Mouse (Mus musculus) heart, embryonic 15.5 days (tissue): ENCODE results near the gene 2010111I01Rik. TPM values are rescaled to one million over a fixed set of nuclear protein-coding genes. Genes with fewer than 3 reads are reported as not detected.

Experiments
- ATAC-seq: fragments of 200-750 bp; cut with Nextera tagmentation; replicated peaks from 2 replicates; pipeline ENCODE4 v1.8.0; 2017; ENCODE audit warnings: low read depth, moderate TSS enrichment; ENCODE audit not compliant: insufficient number of reproducible peaks, insufficient read depth, low FRiP score
- H3K27ac ChIP-seq: fragments of 300-500 bp; sonication (generic); 2 replicates; pipeline ENCODE4 v1.5.1; 2015; ENCODE audit warnings: mild to moderate bottlenecking, inconsistent platforms
- H3K27me3 ChIP-seq: fragments of 300-500 bp; sonication (generic); 2 replicates; pipeline ENCODE4 v1.6.1; 2015; ENCODE audit warnings: inconsistent platforms
- H3K36me3 ChIP-seq: fragments of 300-500 bp; sonication (generic); 2 replicates; pipeline ENCODE4 v1.6.1; 2015; ENCODE audit warnings: mild to moderate bottlenecking, inconsistent platforms
- H3K4me1 ChIP-seq: fragments of 300-500 bp; sonication (generic); replicated peaks from 2 replicates; pipeline ENCODE4 v1.6.1; 2015; ENCODE audit warnings: inconsistent platforms
- H3K4me2 ChIP-seq: fragments of 300-500 bp; sonication (generic); 2 replicates; pipeline ENCODE4 v1.6.1; 2015; ENCODE audit warnings: inconsistent platforms, mild to moderate bottlenecking, moderate library complexity
- H3K4me3 ChIP-seq: fragments of 300-500 bp; sonication (generic); 2 replicates; pipeline ENCODE4 v1.5.1; 2015; ENCODE audit warnings: mild to moderate bottlenecking, inconsistent platforms
- H3K9ac ChIP-seq: fragments of 300-500 bp; sonication (generic); 2 replicates; pipeline ENCODE4 v1.6.1; 2015; ENCODE audit warnings: mild to moderate bottlenecking, inconsistent platforms
- H3K9me3 ChIP-seq: fragments of 300-500 bp; sonication (generic); replicated peaks from 2 replicates; pipeline ENCODE4 v1.6.1; 2016; ENCODE audit warnings: inconsistent platforms
- WGBS: fragments of 180-500 bp; shearing (Covaris S2); methylation state at CpG from one replicate; pipeline ENCODE4 v1.1.7; 2015; ENCODE audit warnings: mixed read lengths; 5-methylcytosine and 5-hydroxymethylcytosine counted together
- polyA plus RNA-seq: library from polyadenylated mRNA; unstranded; fragments of >200 nt; fragmentation: Nextera tagmentation; extraction: Ambion mirVana; gene quantifications from 2 replicates; pipeline ENCODE4 v1.2.1, GENCODE M21; 2015

The 2010111I01Rik gene
- polyA plus RNA-seq, 1 experiment from 2014 or later: 59.9 TPM

DNA sequence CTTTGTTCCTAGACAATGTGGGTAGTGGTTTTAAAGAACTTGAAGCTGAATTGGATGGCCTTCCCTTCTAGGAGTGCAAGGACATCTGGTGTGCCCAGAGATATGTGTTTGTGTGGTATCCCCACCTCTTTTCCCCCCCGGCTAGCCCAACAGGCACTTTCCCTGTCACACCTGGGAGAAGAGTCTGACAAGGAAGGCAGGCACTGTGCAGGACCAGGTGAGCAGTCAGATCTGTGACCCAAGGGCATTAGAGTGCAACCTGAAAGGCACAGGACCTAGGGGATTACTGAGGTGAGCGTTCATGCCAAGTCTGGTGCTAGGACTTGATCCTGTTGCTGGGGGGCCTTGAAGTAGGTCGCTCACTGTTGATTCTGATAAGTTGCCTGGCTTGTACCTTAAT is 277.0 kb downstream of the 2010111I01Rik start:
- peaks cover 51% of the 10 kb centered on the region for H3K4me1 ChIP-seq
- H3K27me3 ChIP-seq: no peaks in the 10 kb centered on the region
- peak overlapping the region; percentile 95 for H3K9ac ChIP-seq
- no peaks in the 10 kb centered on the region for H3K36me3 ChIP-seq
- H3K4me2 ChIP-seq: peak overlapping the region; percentile 77
- ATAC-seq: no peak
- H3K9me3 ChIP-seq: no peaks in the 10 kb centered on the region
- H3K4me3 ChIP-seq: peak overlapping the region; percentile 92
- H3K27ac ChIP-seq: peak overlapping the region; percentile 99
- 48% methylated on average over 3 of the region's 3 CpGs for WGBS

DNA sequence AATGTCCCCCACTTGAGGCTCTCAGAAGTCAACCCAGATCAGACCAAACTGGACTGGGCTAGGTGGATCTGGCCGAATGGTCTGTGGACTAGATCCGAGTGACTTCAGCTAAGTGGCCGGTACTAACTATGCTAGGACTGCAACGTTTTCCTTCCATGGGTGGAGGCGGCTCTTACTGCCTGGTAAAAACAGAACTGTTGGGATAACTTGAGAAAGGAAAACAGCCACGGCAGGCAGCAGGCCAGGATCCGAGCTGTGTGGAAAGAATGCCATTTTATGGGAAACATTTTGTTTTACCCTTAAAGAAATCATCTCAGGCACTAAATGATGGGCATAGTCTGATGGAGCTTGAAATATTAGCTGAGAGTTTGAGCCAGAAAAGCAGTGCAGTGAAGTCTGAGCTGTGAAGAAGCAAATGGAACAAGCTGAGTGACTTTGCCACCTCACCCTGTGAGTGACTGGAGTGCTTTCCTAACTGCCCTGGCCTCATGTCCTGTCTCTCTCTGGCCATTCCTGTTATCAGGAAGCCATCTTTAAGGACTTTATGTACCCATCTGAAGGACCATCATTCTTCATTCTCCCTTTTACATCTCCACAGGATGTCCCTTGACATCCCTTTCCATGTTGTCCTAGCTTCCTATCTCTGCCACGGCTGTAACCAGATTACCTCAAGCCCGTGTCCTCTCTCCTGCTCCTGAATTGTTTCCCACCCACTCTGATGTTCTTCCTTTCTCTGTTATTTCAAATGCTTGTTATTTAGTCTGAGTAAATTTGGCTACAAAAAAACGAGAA is 277.9 kb downstream of the 2010111I01Rik start:
- 37% methylated on average over 10 of the region's 10 CpGs for WGBS
- Histone ChIP-seq H3K27ac (peak overlapping the region; percentile 99), H3K27me3 (no peaks in the 10 kb centered on the region), H3K9me3 (no peaks in the 10 kb centered on the region), H3K36me3 (no peaks in the 10 kb centered on the region), H3K9ac (peak overlapping the region; percentile 95), H3K4me1 (peaks cover 54% of the 10 kb centered on the region), H3K4me2 (peak overlapping the region; percentile 77), H3K4me3 (peak overlapping the region; percentile 92)
- ATAC-seq: no peak

- no peak for ATAC-seq
- WGBS: 50% methylated on average over 5 of the region's 5 CpGs
- H3K27me3 ChIP-seq: no peaks in the 10 kb centered on the region
- peak overlapping the region; percentile 16 for H3K4me3 ChIP-seq
- H3K4me1 ChIP-seq: peaks cover 59% of the 10 kb centered on the region
- no peaks in the 10 kb centered on the region for H3K36me3 ChIP-seq
- H3K9me3 ChIP-seq: no peaks in the 10 kb centered on the region
- no peak overlapping the region for H3K9ac ChIP-seq
- peak overlapping the region; percentile 17 for H3K27ac ChIP-seq
- H3K4me2 ChIP-seq: peak overlapping the region; percentile 38
Measured at GRCm38 (mm10) chr13:63243586-63243985, 278.9 kb downstream of the 2010111I01Rik start.

DNA sequence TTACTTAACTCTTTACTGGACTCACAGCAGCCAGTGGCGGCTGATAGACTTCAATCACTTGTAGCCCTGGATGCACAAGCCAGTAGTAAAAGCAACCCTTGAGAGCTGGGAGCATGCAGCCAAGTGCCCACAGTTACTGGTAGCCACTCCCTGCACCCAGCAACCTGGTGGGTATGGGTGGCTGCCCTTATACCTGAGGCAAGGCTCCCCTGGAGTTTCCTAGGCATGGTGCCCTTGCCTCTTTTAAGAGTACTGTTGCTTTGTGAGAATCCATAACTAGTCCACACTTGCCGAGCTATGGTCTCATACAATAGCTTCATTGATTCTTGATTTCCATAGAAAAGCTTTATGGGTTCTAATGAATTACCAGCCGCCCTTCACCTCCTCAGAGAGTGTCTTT is 279.7 kb downstream of the 2010111I01Rik start:
- ATAC-seq: no peak
- H3K9me3 ChIP-seq: no peaks in the 10 kb centered on the region
- H3K36me3 ChIP-seq: no peaks in the 10 kb centered on the region
- WGBS: 82% methylated on average over 3 of the region's 3 CpGs
- no peaks in the 10 kb centered on the region for H3K27me3 ChIP-seq
- peak overlapping the region; percentile 74 for H3K27ac ChIP-seq
- H3K9ac ChIP-seq: 0 out of 2 replicates have a peak overlapping the region, but pooled peaks have one; percentile 7
- H3K4me3 ChIP-seq: no peak overlapping the region
- peaks cover 61% of the 10 kb centered on the region for H3K4me1 ChIP-seq
- peak overlapping the region; percentile 38 for H3K4me2 ChIP-seq

DNA sequence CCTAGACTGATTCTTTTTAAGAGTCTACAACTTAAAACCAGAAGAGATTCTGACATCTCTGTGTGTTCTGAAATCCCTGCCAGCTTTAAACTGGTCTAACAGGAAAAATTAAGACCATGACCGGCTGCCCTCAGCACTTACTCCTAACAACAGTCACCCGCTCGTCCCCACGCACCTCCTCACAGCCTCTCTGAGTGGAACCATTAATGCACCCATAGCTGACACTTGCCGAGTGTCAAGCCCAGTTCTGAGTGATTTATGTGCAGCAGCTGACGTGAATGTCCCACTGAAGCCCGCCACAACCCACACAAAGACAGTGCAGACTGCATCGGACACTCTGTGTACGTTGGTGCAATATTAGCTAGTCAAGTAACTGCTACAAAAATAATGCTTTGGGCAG is 280.5 kb downstream of the 2010111I01Rik start:
- no peaks in the 10 kb centered on the region for H3K36me3 ChIP-seq
- H3K9ac ChIP-seq: no peak overlapping the region
- no peaks in the 10 kb centered on the region for H3K9me3 ChIP-seq
- ATAC-seq: no peak
- peaks cover 68% of the 10 kb centered on the region for H3K4me1 ChIP-seq
- H3K27ac ChIP-seq: peak overlapping the region; percentile 74
- peak overlapping the region; percentile 13; the same call in 1 of the 2 replicates for H3K4me3 ChIP-seq
- WGBS: 34% methylated on average over 9 of the region's 9 CpGs
- H3K27me3 ChIP-seq: no peaks in the 10 kb centered on the region
- H3K4me2 ChIP-seq: peak overlapping the region; percentile 39

DNA sequence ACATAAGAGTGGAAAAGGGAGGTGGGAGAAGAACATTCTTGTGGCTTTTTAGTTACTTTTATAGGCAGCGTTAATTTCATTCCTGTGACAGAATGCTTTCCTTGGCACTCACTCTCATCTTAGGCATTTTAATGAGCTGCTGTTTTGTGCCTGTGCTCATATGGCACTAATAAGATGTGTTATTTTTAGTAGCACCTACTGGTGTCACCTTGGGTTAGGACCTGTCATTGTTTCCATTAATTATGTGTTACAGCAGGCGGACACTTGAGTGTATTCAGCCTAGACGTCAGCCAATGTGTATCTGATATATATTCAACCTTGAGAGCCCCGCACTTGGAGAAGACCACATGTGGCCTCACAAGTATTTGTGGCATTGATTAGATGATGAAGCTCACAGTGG is 281.1 kb downstream of the 2010111I01Rik start:
- peak overlapping the region; percentile 74 for H3K27ac ChIP-seq
- peaks cover 74% of the 10 kb centered on the region for H3K4me1 ChIP-seq
- H3K36me3 ChIP-seq: no peaks in the 10 kb centered on the region
- peak overlapping the region; percentile 49 for H3K4me2 ChIP-seq
- no peak overlapping the region for H3K4me3 ChIP-seq
- no peak overlapping the region for H3K9ac ChIP-seq
- H3K9me3 ChIP-seq: no peaks in the 10 kb centered on the region
- WGBS: 42% methylated on average over 4 of the region's 4 CpGs
- H3K27me3 ChIP-seq: no peaks in the 10 kb centered on the region
- no peak; the same call in 1 of the 2 replicates for ATAC-seq

DNA sequence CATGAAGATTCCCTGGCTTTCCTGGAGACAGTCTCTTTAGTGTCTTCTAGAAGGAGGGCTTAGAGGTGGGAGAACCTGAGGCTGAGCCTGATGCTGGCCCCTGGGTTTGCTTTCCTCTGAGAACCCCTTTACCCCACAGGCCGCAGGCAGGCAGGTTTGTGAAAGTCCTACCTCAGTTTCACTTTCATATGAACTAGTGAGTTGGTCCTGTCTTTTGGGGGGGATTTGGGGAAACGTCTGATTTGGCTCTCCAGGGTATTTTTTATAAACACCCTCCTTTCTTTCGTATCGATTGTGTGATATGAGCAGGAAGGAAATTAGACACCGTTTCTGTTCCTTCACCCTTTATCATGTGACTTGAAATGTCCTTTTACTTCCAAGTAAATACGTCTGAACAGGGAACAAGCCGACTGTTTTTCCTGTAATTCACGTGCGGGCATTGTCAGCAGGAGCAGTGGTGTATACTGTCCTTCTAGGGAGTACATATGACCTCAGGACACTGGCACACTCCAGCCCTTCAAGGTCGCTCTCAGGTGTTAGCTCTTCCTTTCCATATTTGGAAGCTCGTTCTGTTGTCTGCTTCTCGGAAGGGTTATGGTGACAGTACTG is 281.7 kb downstream of the 2010111I01Rik start:
- Histone ChIP-seq H3K27me3 (no peaks in the 10 kb centered on the region), H3K4me2 (peak overlapping the region; percentile 49), H3K27ac (peak overlapping the region; percentile 74), H3K4me3 (no peak overlapping the region), H3K9ac (no peak overlapping the region), H3K4me1 (peaks cover 78% of the 10 kb centered on the region), H3K36me3 (no peaks in the 10 kb centered on the region), H3K9me3 (no peaks in the 10 kb centered on the region)
- ATAC-seq: no peak
- WGBS: 39% methylated on average over 12 of the region's 12 CpGs

DNA sequence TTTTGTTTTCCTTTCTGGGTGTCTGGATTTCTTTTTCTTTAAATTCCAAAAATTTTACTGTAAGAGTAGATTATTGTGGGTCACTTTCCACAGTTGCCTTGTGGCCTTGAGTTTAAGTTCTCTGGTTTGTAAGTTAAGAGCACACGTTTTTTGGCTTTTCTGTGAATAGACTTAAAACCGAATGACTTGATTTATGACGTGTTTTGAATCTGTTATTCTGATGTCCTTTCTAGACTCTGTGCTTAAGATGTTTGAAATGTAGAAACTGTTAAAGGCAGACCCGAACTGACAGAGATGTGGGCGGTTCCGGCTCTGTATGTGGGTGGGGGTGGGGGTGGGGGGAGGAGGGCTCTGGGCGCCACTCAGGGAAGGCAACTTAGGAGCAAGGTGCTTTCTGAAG is 282.3 kb downstream of the 2010111I01Rik start:
- Histone ChIP-seq H3K36me3 (no peaks in the 10 kb centered on the region), H3K27ac (peak overlapping the region; percentile 74; the same call in 1 of the 2 replicates), H3K9ac (no peak overlapping the region), H3K4me2 (peak overlapping the region; percentile 49; the same call in 1 of the 2 replicates), H3K27me3 (no peaks in the 10 kb centered on the region), H3K4me3 (no peak overlapping the region), H3K4me1 (peaks cover 78% of the 10 kb centered on the region), H3K9me3 (no peaks in the 10 kb centered on the region)
- 69% methylated on average over 7 of the region's 7 CpGs for WGBS
- ATAC-seq: no peak

- ATAC-seq: no peak
- peak overlapping the region; percentile 4; the same call in 1 of the 2 replicates for H3K27ac ChIP-seq
- no peak overlapping the region for H3K4me3 ChIP-seq
- H3K36me3 ChIP-seq: no peaks in the 10 kb centered on the region
- 88% methylated on average over 11 of the region's 11 CpGs for WGBS
- H3K4me1 ChIP-seq: peaks cover 78% of the 10 kb centered on the region
- no peaks in the 10 kb centered on the region for H3K27me3 ChIP-seq
- H3K9ac ChIP-seq: no peak overlapping the region
- H3K4me2 ChIP-seq: no peak overlapping the region
- H3K9me3 ChIP-seq: no peaks in the 10 kb centered on the region
Measured at GRCm38 (mm10) chr13:63247631-63248030, 282.9 kb downstream of the 2010111I01Rik start.

- Histone ChIP-seq H3K4me1 (peaks cover 79% of the 10 kb centered on the region), H3K9me3 (no peaks in the 10 kb centered on the region), H3K4me3 (no peak overlapping the region), H3K36me3 (no peaks in the 10 kb centered on the region), H3K4me2 (no peak overlapping the region), H3K27me3 (no peaks in the 10 kb centered on the region), H3K9ac (no peak overlapping the region), H3K27ac (no peak overlapping the region)
- WGBS: 87% methylated on average over 10 of the region's 10 CpGs
- ATAC-seq: no peak
Measured at GRCm38 (mm10) chr13:63248318-63248717, 283.6 kb downstream of the 2010111I01Rik start.

DNA sequence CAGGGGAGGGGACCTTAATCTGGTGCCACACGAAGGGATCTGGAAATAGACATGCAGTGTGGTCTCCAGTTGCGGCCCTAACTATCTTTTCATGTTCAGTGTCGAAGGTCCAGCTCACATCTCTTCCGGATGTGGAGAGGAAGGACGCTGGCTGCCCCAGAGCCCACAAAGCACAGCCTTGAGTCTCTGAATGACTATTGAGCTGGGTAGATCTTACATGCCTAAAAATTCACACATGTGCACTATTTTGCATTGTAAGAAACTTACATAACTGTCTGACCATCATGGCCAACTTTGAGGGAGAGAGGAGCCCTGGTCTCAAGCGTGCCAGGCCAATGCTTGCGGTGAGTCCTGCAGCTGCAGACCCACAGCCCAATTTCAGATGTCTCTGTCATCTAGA is 284.5 kb downstream of the 2010111I01Rik start:
- no peaks in the 10 kb centered on the region for H3K36me3 ChIP-seq
- WGBS: 51% methylated on average over 7 of the region's 7 CpGs
- ATAC-seq: no peak
- H3K27me3 ChIP-seq: no peaks in the 10 kb centered on the region
- no peak overlapping the region for H3K9ac ChIP-seq
- peak overlapping the region; percentile 21; the same call in 1 of the 2 replicates for H3K4me2 ChIP-seq
- peaks cover 87% of the 10 kb centered on the region for H3K4me1 ChIP-seq
- H3K4me3 ChIP-seq: no peak overlapping the region
- no peaks in the 10 kb centered on the region for H3K9me3 ChIP-seq
- peak overlapping the region; percentile 29 for H3K27ac ChIP-seq
